ENCODE assay signal across 11 mouse cellular contexts in the genomic region with DNA sequence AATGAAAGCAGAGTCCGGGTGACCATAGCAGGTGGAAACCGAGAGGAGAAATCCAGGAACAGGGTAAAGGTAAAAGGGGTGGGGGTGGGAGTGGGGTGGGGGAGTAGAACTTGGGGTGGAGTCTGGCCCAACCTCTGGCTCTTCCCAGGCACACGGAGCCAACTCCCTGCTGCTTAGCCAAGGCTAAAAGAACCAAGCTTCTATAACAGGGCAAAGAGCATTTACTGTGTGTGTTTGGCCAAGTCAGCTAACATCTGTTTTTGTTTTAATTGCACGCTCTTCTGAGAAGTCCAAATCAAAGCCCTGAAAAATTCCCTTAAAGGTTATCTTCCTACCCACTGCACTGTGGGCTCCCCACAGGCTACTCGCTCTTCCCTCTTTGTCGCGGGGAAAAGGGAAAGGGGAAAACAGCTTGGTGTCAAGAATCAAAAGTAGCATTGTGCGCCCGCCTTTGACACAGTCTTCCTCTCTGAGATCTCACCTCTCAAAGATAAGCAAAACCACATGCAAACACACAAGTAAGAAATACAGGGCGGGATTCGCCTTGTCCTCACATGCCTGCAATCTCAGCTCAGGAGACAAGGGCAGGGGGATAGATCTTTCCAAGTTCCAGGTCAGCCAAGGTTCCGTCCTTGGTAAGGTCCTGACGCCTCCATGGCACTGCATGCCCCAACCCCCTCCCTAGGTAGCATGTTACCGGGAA. TPM values are rescaled to one million over a fixed set of nuclear protein-coding genes. Genes with fewer than 3 reads are reported as not detected.
DNase-seq lines count a peak whose midpoint lies in the region; ATAC-seq lines count a peak whose summit lies in the region.
"Had no signal": no experiment of that assay in that cellular context is flagged by ENCODE, and none has a peak within 500 bp of the region (broad histone marks: within the 10 kb centered on the region; RNA-seq: fewer than 3 reads in every experiment).

No protein-coding gene starts in this region.

- 0 out of 2 replicates have a peak overlapping the region, but pooled peaks have one; percentile 7 for H3K4me3 ChIP-seq in brown adipose tissue, adult 24 weeks (ENCODE audit: insufficient read depth, low read depth, low read length)
- H3K4me3 ChIP-seq in limb, embryonic 10.5 days = peak overlapping the region; percentile 22
- no peak overlapping the region for H3K4me3 ChIP-seq in forebrain, embryonic 14.5 days (ENCODE audit: low read depth, low read length)
- H3K4me3 ChIP-seq: heart, adult 2 months had no signal

- no peaks in the 10 kb centered on the region for H3K9me3 ChIP-seq in limb, embryonic 10.5 days (replicated peaks)
- H3K9me3 ChIP-seq in forebrain, embryonic 14.5 days (replicated peaks; ENCODE audit: control insufficient read depth, low read length) = no peaks in the 10 kb centered on the region

- 35% methylated on average over 14 of the region's 14 CpGs for WGBS in limb, embryonic 10.5 days
- 72% methylated on average over 14 of the region's 14 CpGs for WGBS in forebrain, embryonic 14.5 days

- peak; percentile 35 for DNase-seq in embryo, embryonic 10.5 days (ENCODE audit: low spot score)
- DNase-seq in embryo, embryonic 9.5 days (ENCODE audit: extremely low spot score) = no peak
- DNase-seq in 3T3-L1 (ENCODE audit: low read depth, low spot score) = peak; percentile 28
- DNase-seq in limb, embryonic 10.5 days (ENCODE audit: low spot score) = peak; percentile 45
- DNase-seq in frontal cortex, adult 2 months (ENCODE audit: extremely low spot score in 1 of 2, low spot score in 1 of 2) = no peak
- DNase-seq in forebrain, embryonic 14.5 days (ENCODE audit: low spot score) = no peak
- no peak for DNase-seq in gastrocnemius, postnatal 4 days (ENCODE audit: low spot score in 2 of 2)
- DNase-seq: heart, adult 2 months; retina, postnatal 1 day had no signal

- H3K27me3 ChIP-seq in limb, embryonic 10.5 days (ENCODE audit: low read depth, poor library complexity, severe bottlenecking) = no peaks in the 10 kb centered on the region
- no peaks in the 10 kb centered on the region for H3K27me3 ChIP-seq in forebrain, embryonic 14.5 days (replicated peaks; ENCODE audit: control insufficient read depth, insufficient read depth, low read length)

- no peak overlapping the region for H3K9ac ChIP-seq in forebrain, embryonic 14.5 days (ENCODE audit: low read length)
- H3K9ac ChIP-seq: liver, embryonic 14.5 days had no signal

- H3K36me3 ChIP-seq in limb, embryonic 10.5 days = no peaks in the 10 kb centered on the region
- no peaks in the 10 kb centered on the region for H3K36me3 ChIP-seq in forebrain, embryonic 14.5 days (ENCODE audit: control insufficient read depth, insufficient read depth, low read length)

- H3K27ac ChIP-seq in brown adipose tissue, adult 24 weeks (replicated peaks; ENCODE audit: low read depth, low read length) = no peak overlapping the region
- H3K27ac ChIP-seq in limb, embryonic 10.5 days = peak overlapping the region; percentile 56
- no peak overlapping the region for H3K27ac ChIP-seq in forebrain, embryonic 14.5 days (ENCODE audit: low read depth, low read length)
- H3K27ac ChIP-seq: heart, adult 2 months; liver, embryonic 14.5 days had no signal

- peaks cover 5% of the 10 kb centered on the region; the same call in 1 of the 2 replicates for H3K4me1 ChIP-seq in brown adipose tissue, adult 24 weeks (ENCODE audit: control insufficient read depth, insufficient read depth, insufficient read length, low read length)
- H3K4me1 ChIP-seq in limb, embryonic 10.5 days = peaks cover 17% of the 10 kb centered on the region
- H3K4me1 ChIP-seq in forebrain, embryonic 14.5 days (ENCODE audit: control insufficient read depth, insufficient read depth, low read length) = no peaks in the 10 kb centered on the region

- no peak overlapping the region for H3K4me2 ChIP-seq in forebrain, embryonic 14.5 days (ENCODE audit: low read length)

- ATAC-seq in forebrain, embryonic 14.5 days = no peak

RNA-seq across cellular contexts. Expression of a gene that starts 18.4 kb away (rescaled TPM):
- 3.6 and 5.5 TPM in 2 replicates for polyA plus RNA-seq in brown adipose tissue, adult 24 weeks (2012; ENCODE audit: insufficient read depth, insufficient read length, missing spikeins)
- 1.4 and 2.1 TPM in 2 replicates for polyA plus RNA-seq in limb, embryonic 10.5 days (2016; fragmentation: Nextera tagmentation; extraction: Ambion mirVana)
- polyA plus RNA-seq in frontal cortex, adult 2 months (2012; rRNA removed) = 17.1 and 19.1 TPM in 2 replicates
- polyA plus RNA-seq in forebrain, embryonic 14.5 days (2014; fragmentation: Nextera tagmentation; extraction: Ambion mirVana) = 14.6 and 14.9 TPM in 2 replicates
- 1 to 10 TPM; 6.5 to 9.2 TPM for total RNA-seq in gastrocnemius, postnatal 4 days (2021)

Comparison
In these comparisons a context has a peak if more than half of its experiments do, and no peak if none do; other contexts are left out.
1. DNase-seq: peak in embryo, embryonic 10.5 days (single experiment), 3T3-L1 (single experiment) and limb, embryonic 10.5 days (single experiment); none in embryo, embryonic 9.5 days (single experiment), frontal cortex, adult 2 months (0 of 2), forebrain, embryonic 14.5 days (single experiment) and gastrocnemius, postnatal 4 days (0 of 2).